Mouse (Mus musculus) cortical plate, adult 2 months (tissue): ENCODE measurements around the gene Arhgdia. TPM values are rescaled to one million over a fixed set of nuclear protein-coding genes. Genes with fewer than 3 reads are reported as not detected.
A peak's percentile ranks its signal among the peaks of the same experiment; 100 is the strongest.

ENCODE experiments used
- H3K27ac ChIP-seq: fragments of 200-500 bp; 2 replicates; pipeline ENCODE4 v1.5.1; 2012; ENCODE audit warnings: low read length, control low read depth, inconsistent platforms; ENCODE audit not compliant: insufficient read depth
- H3K4me1 ChIP-seq: fragments of 200-500 bp; 2 replicates; pipeline ENCODE4 v1.6.1; 2011; ENCODE audit warnings: low read length; ENCODE audit not compliant: control insufficient read depth, insufficient read depth
- H3K4me3 ChIP-seq: fragments of 200-500 bp; 2 replicates; pipeline ENCODE4 v1.5.1; 2011; ENCODE audit warnings: mild to moderate bottlenecking, low read length, control low read depth; ENCODE audit not compliant: insufficient read depth
- CTCF ChIP-seq: fragments of 200-500 bp; IDR thresholded peaks from 2 replicates; pipeline ENCODE4 v1.5.1; 2011; ENCODE audit warnings: mild to moderate bottlenecking, control low read depth, low read length; ENCODE audit not compliant: insufficient read depth; ENCODE audit errors: extremely low read depth
- POLR2A ChIP-seq: fragments of 200-500 bp; IDR thresholded peaks from 2 replicates; pipeline ENCODE4 v1.6.1; 2011; ENCODE audit warnings: mild to moderate bottlenecking, low read length, control low read depth; ENCODE audit not compliant: insufficient read depth; ENCODE audit errors: extremely low read depth
- polyA plus RNA-seq: library from polyadenylated mRNA; depleted of rRNA; stranded (reverse); fragments of >200 nt; gene quantifications from 2 replicates; pipeline ENCODE4 v1.2.3, GENCODE M21; 2012; rRNA removed

Arhgdia gene
- 416 and 442 TPM in 2 replicates for polyA plus RNA-seq

- H3K27ac ChIP-seq: peak within 1 kb of the TSS; percentile 88
- no peak for TF ChIP-seq CTCF
- peak; percentile 82 for TF ChIP-seq POLR2A
- H3K4me1 ChIP-seq: peaks cover 2% of the 10 kb centered on the region; the same call in 1 of the 2 replicates
- peak within 1 kb of the TSS; percentile 81 for H3K4me3 ChIP-seq
Measured at GRCm38 (mm10) chr11:120581490-120582267, at the start of gene Arhgdia. Gene Arhgdia, minus strand, starts transcription at chr11:120581624.

- H3K4me3 ChIP-seq: no peak overlapping the region
- H3K27ac ChIP-seq: peak overlapping the region; percentile 88
- H3K4me1 ChIP-seq: peaks cover 13% of the 10 kb centered on the region
- no peak for TF ChIP-seq CTCF
- no peak for TF ChIP-seq POLR2A
Measured at GRCm38 (mm10) chr11:120630401-120630871, 49.0 kb upstream of the Arhgdia start.

- peaks cover 16% of the 10 kb centered on the region for H3K4me1 ChIP-seq
- TF ChIP-seq POLR2A (no peak), CTCF (no peak)
- H3K27ac ChIP-seq: peak overlapping the region; percentile 88
- H3K4me3 ChIP-seq: peak overlapping the region; percentile 23; the same call in 1 of the 2 replicates
Measured at GRCm38 (mm10) chr11:120629911-120630310, 48.5 kb upstream of the Arhgdia start.

- peak overlapping the region; percentile 86 for H3K27ac ChIP-seq
- peak overlapping the region; percentile 23; the same call in 1 of the 2 replicates for H3K4me3 ChIP-seq
- TF ChIP-seq CTCF (no peak), POLR2A (0 out of 2 replicates have a peak, but pooled peaks have one; percentile 36)
- peaks cover 16% of the 10 kb centered on the region for H3K4me1 ChIP-seq
Measured at GRCm38 (mm10) chr11:120629341-120629730, 47.9 kb upstream of the Arhgdia start.

GRCm38 (mm10) chr11:120628601-120629340, 47.3 kb upstream of the Arhgdia start:
- TF ChIP-seq CTCF: no peak
- no peak for TF ChIP-seq POLR2A

GRCm38 (mm10) chr11:120627468-120628300, 46.3 kb upstream of the Arhgdia start:
- no peak overlapping the region for H3K4me3 ChIP-seq
- no peak for TF ChIP-seq POLR2A
- no peak for TF ChIP-seq CTCF
- H3K4me1 ChIP-seq: peaks cover 14% of the 10 kb centered on the region
- H3K27ac ChIP-seq: no peak overlapping the region

More at GRCm38 (mm10) chr11:120628601-120629340, 47.3 kb upstream of the Arhgdia start:
- H3K4me3 ChIP-seq: no peak overlapping the region
- peaks cover 14% of the 10 kb centered on the region for H3K4me1 ChIP-seq
- no peak overlapping the region for H3K27ac ChIP-seq

- TF ChIP-seq POLR2A (no peak), CTCF (no peak)
- peaks cover 13% of the 10 kb centered on the region for H3K4me1 ChIP-seq
- H3K27ac ChIP-seq: no peak overlapping the region
- no peak overlapping the region for H3K4me3 ChIP-seq
Measured at GRCm38 (mm10) chr11:120626785-120627467, 45.5 kb upstream of the Arhgdia start.

- H3K27ac ChIP-seq: peak within 1 kb of the TSS; percentile 41
- no peak for TF ChIP-seq CTCF
- TF ChIP-seq POLR2A: no peak
- peaks cover 4% of the 10 kb centered on the region for H3K4me1 ChIP-seq
- H3K4me3 ChIP-seq: peak within 1 kb of the TSS; percentile 52
Measured at GRCm38 (mm10) chr11:120625152-120625775, 43.8 kb upstream of the Arhgdia start, which contains the start of gene Sirt7. Gene Sirt7, minus strand, starts transcription at chr11:120625240.

- peaks cover 3% of the 10 kb centered on the region for H3K4me1 ChIP-seq
- H3K27ac ChIP-seq: 0 out of 2 replicates have a peak overlapping the region, but pooled peaks have one; percentile 41
- TF ChIP-seq CTCF (no peak), POLR2A (peak; percentile 81)
- peak overlapping the region; percentile 52 for H3K4me3 ChIP-seq
Measured at GRCm38 (mm10) chr11:120624680-120625111, 43.3 kb upstream of the Arhgdia start.
